Comparison of ENCODE assay signal across 16 mouse cellular contexts in genomic region chr11:89823661-89824446, GRCm38 (mm10). TPM values are rescaled to one million over a fixed set of nuclear protein-coding genes. Genes with fewer than 3 reads are reported as not detected.
"Had no signal": no experiment of that assay in that cellular context is flagged by ENCODE, and none has a peak within 500 bp of the region (broad histone marks: within the 10 kb centered on the region; RNA-seq: fewer than 3 reads in every experiment).

No protein-coding gene starts in this region.

- H3K4me2 ChIP-seq: limb, embryonic 13.5 days; liver, embryonic 13.5 days; midbrain, embryonic 11.5 days had no signal

- H3K9me3 ChIP-seq: limb, embryonic 13.5 days had no signal

- H3K27me3 ChIP-seq: limb, embryonic 13.5 days; liver, embryonic 13.5 days had no signal

- H3K4me1 ChIP-seq: liver, embryonic 13.5 days had no signal

- H3K9ac ChIP-seq: limb, embryonic 13.5 days; liver, embryonic 13.5 days had no signal

- DNase-seq: kidney, adult 8-10 months; kidney, postnatal 4 days; left cerebral cortex, postnatal 4 days; liver, embryonic 13.5 days; lung, adult 2 months; midbrain, embryonic 14.5 days; thymus, adult 18-20 months; thymus, postnatal 36 days had no signal

- H3K27ac ChIP-seq: hindbrain, postnatal 0 days; kidney, postnatal 0 days; limb, embryonic 13.5 days; liver, embryonic 13.5 days had no signal

- H3K36me3 ChIP-seq: limb, embryonic 13.5 days; liver, embryonic 13.5 days had no signal

- H3K4me3 ChIP-seq: limb, embryonic 13.5 days; liver, embryonic 13.5 days had no signal

- ATAC-seq: hindbrain, postnatal 0 days; inflammation-experienced regulatory T-cells, adult 6 months had no signal

RNA-seq across cellular contexts. Expression of gene Ankfn1, which starts 46.4 kb away (rescaled TPM):
- polyA plus RNA-seq: inflammation-experienced regulatory T-cells, adult 6 months; liver, adult 2 months; liver, embryonic 16.5 days; spleen, adult 2 months had no signal
